Comparison of ENCODE assay signal across 21 mouse cellular contexts in the genomic region with DNA sequence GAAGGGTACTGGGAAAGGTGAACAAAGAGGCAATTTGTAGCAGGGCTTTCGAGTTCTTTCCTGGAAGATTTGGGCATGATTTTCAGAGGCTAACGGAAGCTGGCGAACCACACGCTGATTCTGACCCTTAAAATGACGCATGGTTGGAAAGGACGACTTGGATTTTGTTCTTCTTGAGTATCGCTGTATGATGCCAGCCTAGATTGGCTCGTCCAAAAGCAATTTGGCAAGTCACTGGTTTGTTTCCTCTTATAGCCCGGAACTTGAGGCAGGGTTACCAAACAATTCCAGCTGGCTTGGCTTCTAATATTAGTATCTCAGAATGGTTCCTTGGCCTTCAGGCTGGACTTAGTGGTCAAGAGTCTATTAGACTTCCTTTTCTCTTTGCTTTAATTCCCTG. TPM values are rescaled to one million over a fixed set of nuclear protein-coding genes. Genes with fewer than 3 reads are reported as not detected.
DNase-seq lines count a peak whose midpoint lies in the region; ATAC-seq lines count a peak whose summit lies in the region.
"Had no signal": no experiment of that assay in that cellular context is flagged by ENCODE, and none has a peak within 500 bp of the region (broad histone marks: within the 10 kb centered on the region; RNA-seq: fewer than 3 reads in every experiment).

No protein-coding gene starts in this region.

- no peaks in the 10 kb centered on the region for H3K9me3 ChIP-seq in midbrain, embryonic 14.5 days (ENCODE audit: control insufficient read depth, low read length)
- H3K9me3 ChIP-seq: embryonic facial prominence, embryonic 12.5 days; forebrain, embryonic 15.5 days; heart, embryonic 15.5 days; hindbrain, embryonic 10.5 days had no signal

- peak; percentile 11 for DNase-seq in cerebellum, adult 9-10 months
- no peak for DNase-seq in cerebellum, adult 11-12 months
- peak; percentile 72 for DNase-seq in gastrocnemius, adult 18-20 months (ENCODE audit: low spot score)
- no peak for DNase-seq in gastrocnemius, postnatal 36 days
- peak; percentile 60 to 71 for DNase-seq in cerebellum, postnatal 25 days
- peak; percentile 20 for DNase-seq in gastrocnemius, postnatal 10 days
- DNase-seq in midbrain, embryonic 14.5 days, result no peak
- DNase-seq in frontal cortex, postnatal 25 days (ENCODE audit: low spot score in 2 of 2), result no peak
- DNase-seq: adrenal gland, postnatal 14 days; heart, adult 2 months; kidney, adult 8-10 months had no signal

- ATAC-seq in midbrain, embryonic 14.5 days (ENCODE audit: low FRiP score, low TSS enrichment), result no peak
- ATAC-seq: activated CD4-positive, CD25-positive, alpha-beta regulatory T cell, adult 4 months; forebrain, embryonic 15.5 days; intestine, postnatal 0 days; Patski had no signal

- WGBS in midbrain, embryonic 14.5 days, result 95% methylated on average over 9 of the region's 9 CpGs

- intact Hi-C loops in gastrocnemius, postnatal 36 days (cut with DNase I), result no loop called here

- H3K4me3 ChIP-seq in midbrain, embryonic 14.5 days (replicated peaks; ENCODE audit: low read depth, low read length), result no peak overlapping the region
- H3K4me3 ChIP-seq: embryonic facial prominence, embryonic 12.5 days; forebrain, embryonic 15.5 days; heart, adult 2 months; heart, embryonic 15.5 days; hindbrain, embryonic 10.5 days had no signal

- H3K36me3 ChIP-seq in midbrain, embryonic 14.5 days (ENCODE audit: control insufficient read depth, insufficient read depth, low read length), result no peaks in the 10 kb centered on the region
- H3K36me3 ChIP-seq: embryonic facial prominence, embryonic 12.5 days; forebrain, embryonic 15.5 days; heart, embryonic 15.5 days; hindbrain, embryonic 10.5 days had no signal

- no peak overlapping the region for H3K9ac ChIP-seq in midbrain, embryonic 14.5 days (replicated peaks; ENCODE audit: low read length)
- H3K9ac ChIP-seq: embryonic facial prominence, embryonic 12.5 days; forebrain, embryonic 15.5 days; heart, embryonic 15.5 days; hindbrain, embryonic 14.5 days had no signal

- no peaks in the 10 kb centered on the region for H3K4me1 ChIP-seq in midbrain, embryonic 14.5 days (ENCODE audit: control insufficient read depth, insufficient read depth, low read length)
- H3K4me1 ChIP-seq: hindbrain, embryonic 10.5 days had no signal

- H3K4me2 ChIP-seq in midbrain, embryonic 14.5 days (ENCODE audit: low read length), result no peak overlapping the region
- H3K4me2 ChIP-seq: embryonic facial prominence, embryonic 12.5 days; forebrain, embryonic 15.5 days; heart, embryonic 11.5 days; heart, embryonic 15.5 days; hindbrain, embryonic 14.5 days had no signal

- no peaks in the 10 kb centered on the region for H3K27me3 ChIP-seq in midbrain, embryonic 14.5 days (ENCODE audit: control insufficient read depth, insufficient read depth, low read length)
- H3K27me3 ChIP-seq: embryonic facial prominence, embryonic 12.5 days; forebrain, embryonic 15.5 days; heart, embryonic 15.5 days; Patski had no signal

- H3K27ac ChIP-seq in midbrain, embryonic 14.5 days (replicated peaks; ENCODE audit: low read depth, low read length), result no peak overlapping the region
- H3K27ac ChIP-seq: embryonic facial prominence, embryonic 12.5 days; forebrain, embryonic 15.5 days; heart, adult 2 months; heart, embryonic 15.5 days; hindbrain, embryonic 10.5 days; hindbrain, embryonic 14.5 days had no signal

RNA-seq across cellular contexts. Expression of a gene that starts 22.6 kb away (rescaled TPM):
- 1 to 10 TPM; 1.6 to 2.2 TPM for total RNA-seq in gastrocnemius, adult 18-20 months (2021)
- total RNA-seq in gastrocnemius, postnatal 36 days (2021), result 1 to 10 TPM; 1.4 to 1.5 TPM
- total RNA-seq in gastrocnemius, postnatal 10 days (2021), result 1 to 10 TPM; 2.2 to 2.6 TPM
- 1.3 and 1.9 TPM in 2 replicates for polyA plus RNA-seq in midbrain, embryonic 14.5 days (2014; fragmentation: Nextera tagmentation; extraction: Ambion mirVana)
- total RNA-seq: MEL had no signal
- polyA plus RNA-seq: activated CD4-positive, CD25-positive, alpha-beta regulatory T cell, adult 4 months had no signal

Comparison
In these comparisons a context has a peak if more than half of its experiments do, and no peak if none do; other contexts are left out.
1. DNase-seq: peak in cerebellum, adult 9-10 months (single experiment), gastrocnemius, adult 18-20 months (single experiment), cerebellum, postnatal 25 days (2 of 2) and gastrocnemius, postnatal 10 days (single experiment); none in cerebellum, adult 11-12 months (single experiment), gastrocnemius, postnatal 36 days (0 of 2), midbrain, embryonic 14.5 days (single experiment) and frontal cortex, postnatal 25 days (0 of 2).